Mouse (Mus musculus) ovary, postnatal 14 days (tissue): Measurements from ENCODE around the gene Plpp3.
A peak's percentile ranks its signal among the peaks of the same experiment; 100 is the strongest.

Experiments used
- DNase-seq: peaks from one replicate; pipeline ENCODE4 v3.0.0; 2022; ENCODE audit warnings: low spot score

Gene Plpp3

DNA sequence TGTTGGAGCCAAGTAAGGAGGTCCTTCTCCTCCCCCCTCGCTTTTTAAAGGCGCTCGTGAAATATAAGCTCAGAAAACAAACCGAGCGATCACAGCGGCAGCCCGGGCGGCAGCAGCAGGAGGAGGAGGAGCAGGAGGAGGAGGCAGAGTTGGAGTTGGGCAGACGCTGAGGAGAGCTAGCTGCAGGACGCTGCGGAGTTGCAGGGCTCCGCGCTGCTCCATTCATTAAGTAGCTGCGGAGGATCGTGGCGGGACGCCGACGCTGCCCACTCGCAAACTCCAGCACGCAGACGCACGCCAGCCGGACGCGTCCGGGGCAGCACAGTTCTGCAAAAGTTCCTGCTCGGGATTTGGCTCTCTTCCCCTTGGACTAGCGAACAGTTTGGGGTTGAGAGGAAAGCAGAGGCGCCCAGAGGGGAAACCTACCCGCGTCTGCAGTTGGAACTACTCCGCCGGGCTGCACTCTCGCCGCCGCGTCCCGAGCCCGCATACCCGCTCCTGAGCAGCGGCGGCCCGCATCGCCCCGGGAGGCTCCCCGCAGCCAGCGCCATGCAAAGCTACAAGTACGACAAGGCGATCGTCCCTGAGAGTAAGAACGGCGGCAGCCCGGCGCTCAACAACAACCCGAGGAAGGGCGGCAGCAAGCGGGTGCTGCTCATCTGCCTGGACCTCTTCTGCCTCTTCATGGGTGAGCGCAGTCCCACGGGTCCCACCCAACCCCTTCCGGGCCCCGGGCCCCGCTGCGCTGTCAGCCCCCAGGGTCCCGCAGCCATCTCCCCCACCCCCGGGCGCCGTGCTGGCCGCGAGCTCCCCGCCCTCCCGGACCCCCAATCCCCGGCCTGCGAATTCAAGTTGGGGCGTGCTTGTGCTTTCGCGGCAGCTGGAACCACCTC is at the start of gene Plpp3:
Gene Plpp3 (plus strand): TSS at position 72 of the 893 bp plus-strand sequence.
- DNase-seq: peak; percentile 83

DNA sequence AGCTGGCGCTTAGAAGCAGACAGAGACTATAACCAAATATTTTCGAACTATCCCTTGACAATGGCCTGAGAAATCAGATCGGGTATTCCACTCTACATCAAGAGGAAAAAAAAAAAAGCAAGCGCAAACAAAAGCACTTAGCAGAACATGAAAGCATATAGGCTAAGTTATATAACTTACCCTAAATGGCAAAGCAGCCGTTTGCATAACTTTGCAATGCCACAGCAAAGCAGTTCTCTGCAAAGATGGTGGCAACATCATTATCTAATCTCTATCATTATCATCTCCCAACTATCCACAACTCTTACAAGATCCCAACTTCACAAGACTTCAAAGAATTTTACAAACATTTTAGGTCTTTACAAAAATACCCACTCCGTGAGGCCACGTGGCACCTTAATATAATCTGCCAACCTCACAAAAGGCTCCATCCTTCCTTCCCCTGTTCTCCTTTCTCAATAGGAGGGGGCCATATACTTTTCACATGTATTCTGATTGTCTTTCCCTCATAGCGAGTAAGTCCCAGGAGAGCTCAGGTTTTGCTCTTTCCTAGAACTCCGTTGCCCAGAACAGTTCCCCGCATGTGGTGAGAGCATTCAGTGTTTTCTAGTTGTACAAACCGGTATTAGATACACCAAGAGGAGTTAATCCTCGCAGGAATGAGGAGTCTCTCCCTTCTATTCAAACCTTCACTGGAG is 49.1 kb upstream of the Plpp3 start:
- no peak for DNase-seq

DNA sequence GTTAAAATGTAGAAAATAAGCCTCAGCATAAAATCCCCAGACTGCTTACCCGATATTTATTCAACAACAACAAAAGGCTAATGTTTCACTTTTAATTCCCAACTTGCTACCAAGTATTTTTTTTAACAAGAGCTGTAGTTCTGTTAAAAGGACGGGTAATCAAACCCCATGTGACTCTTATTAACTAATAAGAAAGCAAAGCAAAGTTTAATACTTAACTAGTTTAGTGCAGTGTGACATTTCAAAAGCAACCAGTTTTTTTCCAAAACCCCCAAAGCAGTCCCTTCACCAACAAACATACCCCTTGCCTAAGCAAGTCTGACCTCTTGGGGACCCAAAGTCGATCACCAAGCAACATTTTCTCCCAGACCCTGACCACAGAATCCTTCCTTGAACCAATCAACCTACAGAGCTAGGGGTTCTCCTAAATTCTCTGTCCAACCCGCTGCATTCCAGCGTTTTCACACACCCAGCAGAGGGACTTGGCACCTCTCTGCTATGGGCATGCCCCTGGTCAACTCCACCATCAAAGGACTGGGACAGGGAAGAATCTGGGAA is 48.4 kb upstream of the Plpp3 start:
- no peak for DNase-seq

DNA sequence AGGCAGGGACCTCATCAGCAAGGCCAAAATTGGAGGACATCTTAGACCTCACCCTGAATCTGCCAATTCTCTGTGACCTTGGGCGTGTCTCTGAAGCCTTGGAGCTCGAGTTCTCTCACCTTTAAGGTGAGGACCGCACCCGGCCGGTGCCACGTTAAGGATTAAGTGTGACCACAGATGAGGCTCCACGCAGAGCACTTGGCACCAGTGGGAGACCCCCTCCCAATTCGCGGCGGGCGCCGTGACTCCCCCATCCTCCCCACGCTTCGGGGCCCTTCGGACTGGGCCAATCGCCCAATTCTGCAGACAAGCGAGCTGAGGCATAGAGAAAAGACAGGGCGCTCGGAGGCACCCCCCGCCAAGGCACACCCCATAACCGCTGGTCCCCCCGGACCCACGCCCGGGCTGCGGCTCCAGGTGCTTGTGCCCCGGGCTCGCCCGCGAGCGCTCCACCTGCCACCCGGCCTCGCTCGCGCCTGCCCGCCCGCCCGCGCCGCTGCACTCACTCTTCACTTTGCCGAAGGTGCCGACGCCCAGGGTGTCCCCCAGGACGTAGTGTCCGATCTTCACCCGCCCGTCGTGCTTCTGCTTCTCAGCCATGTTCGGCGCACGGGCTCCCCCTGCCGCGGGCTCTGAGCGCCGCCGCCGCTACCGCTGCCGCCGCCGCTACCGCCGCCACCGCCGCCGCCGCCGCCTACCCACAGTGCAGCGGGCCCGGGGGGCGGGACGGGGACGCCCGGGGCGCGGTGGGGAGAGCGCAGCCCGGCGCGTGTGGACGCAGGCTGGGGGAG is 47.8 kb upstream of the Plpp3 start, which contains the start of gene Prkaa2:
Gene Prkaa2 (minus strand): TSS at position 692 of the 791 bp plus-strand sequence.
- DNase-seq: peak; percentile 64

DNA sequence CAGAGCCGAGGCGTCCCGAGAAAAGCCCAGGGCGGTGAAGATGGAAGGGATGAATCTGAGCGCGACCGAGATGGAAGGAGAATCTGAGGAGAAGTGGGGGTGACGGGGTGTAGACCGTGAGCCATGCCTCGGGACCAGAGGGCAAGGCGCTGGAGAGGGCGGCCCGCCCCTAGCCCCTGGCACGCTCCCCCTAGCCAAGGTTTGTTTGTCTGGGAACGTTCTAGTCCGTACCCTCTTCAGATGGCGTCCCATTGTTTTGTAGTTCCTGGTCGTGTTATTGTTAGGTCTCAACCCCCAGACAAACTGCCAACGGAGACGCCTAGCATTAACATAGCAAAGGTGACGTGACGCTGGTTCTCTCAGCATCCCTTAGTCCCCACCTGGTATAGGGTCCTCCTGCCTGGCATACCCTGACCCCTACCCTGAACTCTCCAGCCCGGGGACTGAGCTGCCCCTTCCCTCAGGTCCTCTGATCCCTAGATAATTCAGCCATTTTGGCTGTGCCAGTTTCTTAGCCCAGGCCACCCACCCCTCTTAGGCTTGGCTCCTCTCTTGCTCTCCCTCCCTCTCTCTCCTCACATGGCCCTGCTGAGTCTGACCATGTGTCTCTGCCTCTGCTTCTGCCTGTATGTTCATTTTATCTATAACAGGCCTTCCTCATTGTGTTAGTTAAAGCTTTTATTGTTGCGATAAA is 47.0 kb upstream of the Plpp3 start:
- DNase-seq: no peak

DNA sequence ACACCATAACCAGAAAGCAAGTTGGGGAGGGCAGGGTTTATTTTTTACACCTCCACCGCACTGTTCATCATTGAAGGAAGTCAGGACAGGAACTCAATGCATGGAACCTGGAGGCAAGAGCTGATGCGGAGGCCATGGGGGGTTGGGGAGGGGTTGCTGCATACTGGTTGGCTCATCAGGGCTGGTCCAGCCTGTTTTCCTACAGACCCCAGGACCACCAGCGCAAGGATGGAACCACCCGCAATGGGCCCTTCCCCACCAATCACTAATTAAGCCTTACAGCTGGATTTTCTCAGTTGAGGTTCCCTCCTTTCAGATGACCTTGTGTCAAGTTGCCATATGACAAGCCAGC is 46.5 kb upstream of the Plpp3 start:
- no peak for DNase-seq

DNA sequence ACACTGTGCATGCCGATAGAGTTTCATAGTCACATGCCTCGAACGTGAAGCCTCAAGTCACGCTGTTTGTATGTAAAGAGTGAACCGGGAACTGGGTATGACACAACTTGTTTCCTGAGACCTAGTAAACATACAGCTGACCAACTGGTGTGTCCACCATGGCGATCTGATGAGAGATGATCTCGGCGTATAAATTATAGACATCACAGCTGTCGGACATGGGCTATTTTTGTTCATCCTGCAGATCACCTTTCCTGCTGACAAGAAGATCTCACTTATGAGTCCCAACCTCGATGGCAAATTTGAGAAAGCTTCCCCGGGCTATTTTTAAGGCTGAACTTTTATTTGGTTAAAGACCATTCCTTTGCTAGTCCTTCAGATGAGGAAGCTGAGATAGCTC is 45.4 kb upstream of the Plpp3 start:
- no peak for DNase-seq

DNA sequence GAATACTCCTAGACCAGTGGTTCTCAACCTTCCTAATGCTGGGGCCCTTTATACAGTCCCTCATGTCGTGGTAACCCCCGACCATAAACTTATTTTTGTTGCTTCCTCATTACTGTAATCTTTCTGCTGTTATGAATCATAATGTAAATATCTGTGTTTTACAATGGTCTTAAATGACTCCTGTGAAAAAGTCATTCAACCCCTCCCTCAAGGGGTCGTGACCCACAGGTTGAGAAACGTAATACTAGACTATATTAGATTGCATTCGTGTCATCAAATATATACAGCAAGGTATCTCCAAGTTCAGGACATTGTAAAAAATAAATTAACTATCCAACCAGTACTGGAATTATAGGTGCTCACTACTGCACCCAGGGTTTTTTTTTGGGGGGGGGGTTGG is 44.1 kb upstream of the Plpp3 start:
- DNase-seq: no peak

DNA sequence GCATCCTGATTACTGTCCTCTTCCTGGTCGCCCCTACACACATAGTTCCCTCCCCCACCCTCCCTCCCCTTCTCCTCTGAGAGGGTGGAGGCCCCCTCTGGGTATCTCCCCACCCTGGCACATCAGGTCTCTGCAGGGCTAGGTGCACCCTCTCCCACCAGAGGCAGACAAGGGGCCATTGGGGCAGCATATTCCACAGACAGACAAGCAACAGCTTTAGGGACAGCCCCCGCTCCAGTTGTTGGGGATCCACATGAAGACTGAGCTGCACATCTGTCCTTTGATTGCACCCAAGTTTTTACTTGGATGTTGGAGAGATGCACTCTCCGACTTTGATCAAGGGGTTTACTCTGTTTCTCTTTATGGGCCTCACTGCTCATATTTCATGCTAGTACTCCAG is 43.7 kb upstream of the Plpp3 start:
- no peak for DNase-seq

DNA sequence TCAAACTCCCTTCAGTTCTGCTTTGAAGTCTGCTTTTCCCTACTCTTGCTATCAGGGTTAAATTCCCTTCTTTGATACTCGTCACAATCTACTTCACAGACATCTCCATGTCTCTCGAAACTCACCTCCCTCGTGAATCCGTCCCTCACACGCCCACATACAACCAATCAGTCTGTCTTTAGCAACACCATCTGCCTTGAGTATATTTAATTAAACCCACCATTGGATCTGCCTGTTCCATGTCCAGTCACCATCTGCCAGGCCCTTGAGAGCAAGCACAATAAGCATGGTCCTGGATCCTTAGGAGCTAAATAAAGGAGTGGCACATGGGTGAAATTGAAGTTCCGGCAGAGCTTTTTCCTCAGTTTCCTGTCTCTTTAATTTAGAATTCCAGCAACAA is 36.1 kb upstream of the Plpp3 start:
- no peak for DNase-seq

DNA sequence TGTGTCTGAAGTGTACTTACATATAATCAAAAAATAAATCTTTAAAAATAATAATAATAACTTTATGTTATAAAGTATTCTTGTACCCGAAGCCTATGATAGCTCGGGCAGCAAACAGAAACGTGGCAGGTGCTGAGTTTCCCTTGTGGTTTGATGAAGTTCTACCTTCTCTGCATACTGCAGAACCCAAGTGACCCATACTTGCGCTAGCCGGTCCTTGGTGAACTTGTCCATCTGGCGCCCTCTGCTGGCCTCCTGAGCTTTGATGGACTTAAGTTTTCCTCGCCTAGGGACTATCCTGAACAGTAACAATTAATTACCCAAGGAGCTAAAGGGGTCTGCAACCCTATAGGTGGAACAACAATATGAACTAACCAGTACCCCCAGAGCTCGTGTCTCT is 34.7 kb upstream of the Plpp3 start:
- DNase-seq: peak; percentile 58

DNA sequence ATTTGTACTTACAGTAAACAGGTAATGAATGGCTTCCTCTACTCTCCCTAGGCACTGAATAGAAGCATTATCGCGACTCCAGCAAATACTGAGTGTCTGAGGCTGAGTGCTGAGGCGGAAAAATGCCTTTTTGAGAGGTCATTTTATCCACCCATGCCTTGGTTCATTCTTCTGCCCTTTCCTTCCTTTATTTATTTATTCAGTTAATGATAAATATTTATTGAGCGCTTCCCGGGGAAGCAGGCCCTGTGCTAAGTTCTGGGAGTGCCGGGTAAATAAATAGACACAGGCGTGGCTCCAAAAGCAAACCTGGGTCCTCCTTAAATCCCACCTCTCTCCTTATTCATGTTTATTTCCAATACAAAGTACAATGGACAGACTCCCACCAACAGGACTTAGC is 27.9 kb upstream of the Plpp3 start:
- no peak for DNase-seq

DNA sequence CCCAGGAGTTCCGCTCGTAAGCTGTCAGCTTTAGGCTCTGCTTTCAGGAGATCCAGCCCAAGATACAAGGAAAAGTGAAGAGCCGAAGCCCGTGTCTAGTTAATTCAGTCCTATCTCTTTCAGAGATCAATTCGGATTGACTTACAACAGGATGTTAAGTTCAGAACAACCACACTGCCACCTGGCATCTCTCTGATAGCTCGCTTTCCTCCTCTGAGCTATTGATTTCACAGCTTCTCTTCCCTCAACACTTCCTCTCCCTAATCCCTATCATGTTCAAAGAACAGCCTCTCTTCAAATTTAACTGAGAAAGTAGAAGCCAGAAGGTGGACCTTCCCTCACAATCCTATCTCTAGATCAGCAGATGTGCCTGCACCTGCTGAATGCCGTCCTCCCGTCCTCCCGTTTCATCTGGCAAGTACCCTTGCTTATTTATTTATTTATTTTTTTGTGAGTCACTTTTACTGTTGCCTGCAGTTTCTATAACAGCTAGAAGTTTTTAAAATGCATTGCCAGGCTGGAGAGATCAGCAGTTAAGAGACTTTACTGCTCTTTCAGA is 25.3 kb upstream of the Plpp3 start:
- DNase-seq: no peak

DNA sequence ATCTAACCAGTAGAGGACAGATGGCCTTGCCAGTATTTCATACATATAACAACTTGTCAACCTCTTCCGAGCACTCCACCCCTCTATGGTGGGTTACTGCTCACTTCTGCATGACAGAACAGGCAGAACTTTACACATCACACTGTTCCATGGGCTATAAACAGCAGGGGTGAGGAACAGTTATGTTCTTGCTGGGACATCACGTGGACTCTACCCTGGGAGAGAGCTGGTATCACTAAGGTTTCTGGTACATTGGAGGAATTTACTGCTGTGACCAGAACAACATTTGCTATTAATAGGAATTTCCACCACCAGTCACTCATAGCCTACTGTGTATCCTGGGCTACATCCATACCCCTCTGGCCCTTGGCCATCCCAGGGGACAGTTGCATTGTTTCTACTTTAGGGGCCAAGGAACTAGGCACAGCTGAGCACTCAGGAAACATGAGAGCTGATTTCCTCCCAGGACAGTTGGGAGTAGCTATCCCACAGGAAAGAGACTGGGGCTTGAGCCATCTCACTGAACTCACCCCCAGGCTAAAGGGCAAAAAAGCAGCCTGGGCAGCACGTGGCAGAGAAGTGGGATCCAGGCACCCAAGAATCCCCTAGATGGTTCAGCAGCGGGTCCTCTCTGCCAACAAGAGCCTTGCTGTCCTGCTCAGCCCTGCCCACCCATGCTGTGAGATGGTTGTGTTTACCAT is 23.6 kb upstream of the Plpp3 start:
- DNase-seq: no peak

DNA sequence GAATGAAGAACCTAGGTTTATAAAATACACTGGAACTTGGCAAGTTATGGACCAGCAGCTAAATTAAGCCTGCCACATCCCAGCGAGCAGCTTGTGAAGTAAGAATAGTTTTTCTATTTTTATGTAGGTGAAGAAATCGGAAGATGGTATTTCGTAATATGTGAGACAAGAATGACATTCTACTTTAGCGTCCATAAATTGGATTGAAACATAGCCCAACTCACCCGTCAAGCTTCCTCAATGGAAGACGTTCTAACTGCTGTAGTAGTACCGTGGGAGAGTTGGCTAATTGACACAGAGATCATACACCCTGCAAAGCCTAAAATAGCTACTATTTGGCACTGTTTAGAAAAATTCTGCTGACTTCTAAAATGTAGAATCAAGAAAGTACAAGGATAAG is 7.7 kb upstream of the Plpp3 start:
- DNase-seq: no peak

DNA sequence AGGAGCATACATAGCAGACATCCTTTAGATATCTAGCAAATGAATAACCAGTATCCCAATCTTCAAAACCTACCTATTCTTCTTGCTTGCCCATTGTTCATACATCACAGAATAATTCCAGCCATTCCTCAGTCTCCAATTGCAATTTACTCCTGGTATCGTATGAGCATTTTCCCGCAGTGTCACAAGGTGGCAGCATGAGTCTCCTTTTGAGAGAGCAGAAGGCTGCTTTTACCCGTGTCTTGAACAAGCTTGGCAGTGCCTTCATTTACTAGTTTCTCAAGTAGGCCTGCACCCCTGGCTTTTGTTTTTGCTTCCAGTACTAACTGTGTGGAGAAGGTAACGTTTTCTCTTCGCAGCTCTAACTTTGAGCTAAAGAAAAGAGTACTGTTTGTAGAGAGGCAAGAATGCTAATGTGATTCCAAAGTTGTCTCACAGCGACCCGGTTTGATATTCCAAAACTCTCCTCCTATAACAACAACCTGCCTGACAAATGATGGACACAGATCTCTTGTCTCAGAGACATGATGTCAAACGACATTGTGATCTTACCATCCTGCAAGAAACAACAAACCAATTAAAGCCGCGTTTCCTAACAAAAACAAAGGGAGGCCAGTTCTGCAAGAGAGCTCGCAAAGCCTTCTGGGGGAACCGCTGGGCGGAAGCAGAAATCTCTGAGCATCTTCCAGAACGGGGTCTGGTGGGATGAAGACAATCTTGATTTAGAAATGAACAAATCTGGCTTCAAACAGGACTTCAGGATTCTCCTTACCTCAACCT is 5.0 kb upstream of the Plpp3 start:
- DNase-seq: peak; percentile 61

DNA sequence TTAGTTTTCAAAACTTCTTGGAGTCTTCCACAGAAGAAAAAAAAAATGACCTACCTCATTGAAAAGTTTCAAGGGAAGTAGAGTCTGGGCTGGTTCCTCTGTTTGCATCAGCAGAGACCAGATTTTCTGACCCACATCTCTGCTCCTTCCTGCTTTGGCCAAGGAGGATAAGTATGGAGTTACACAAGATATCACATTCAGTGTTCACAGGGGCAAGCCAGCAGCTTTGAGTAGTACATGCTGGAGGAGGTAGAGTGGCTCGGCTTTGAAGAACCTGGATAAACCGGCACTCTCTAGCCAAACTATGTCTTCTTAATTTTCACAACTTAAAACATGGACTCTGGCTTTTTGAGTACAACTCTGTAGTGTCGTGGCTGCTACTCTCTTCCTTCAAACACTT is 3.9 kb upstream of the Plpp3 start:
- no peak for DNase-seq

DNA sequence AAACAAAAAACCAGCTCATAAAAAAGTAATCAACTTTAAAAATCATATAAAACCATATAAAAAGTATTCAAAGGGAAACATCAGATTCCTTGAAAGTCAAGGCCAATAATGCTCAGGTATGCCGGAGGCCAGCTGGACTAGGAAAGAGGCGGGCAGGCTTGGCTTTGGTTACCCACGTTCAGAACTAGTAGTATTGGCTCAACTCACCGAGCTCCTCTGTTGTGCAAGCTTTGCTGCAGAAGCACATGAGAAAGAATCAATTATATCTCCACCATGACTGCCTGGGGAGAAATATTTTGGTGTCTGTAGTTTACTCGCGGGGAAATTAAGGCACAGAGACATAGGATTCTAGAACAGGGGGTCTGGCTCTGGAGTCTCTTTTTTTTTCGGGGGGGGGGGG is 866 bp upstream of the Plpp3 start:
- DNase-seq: no peak

DNA sequence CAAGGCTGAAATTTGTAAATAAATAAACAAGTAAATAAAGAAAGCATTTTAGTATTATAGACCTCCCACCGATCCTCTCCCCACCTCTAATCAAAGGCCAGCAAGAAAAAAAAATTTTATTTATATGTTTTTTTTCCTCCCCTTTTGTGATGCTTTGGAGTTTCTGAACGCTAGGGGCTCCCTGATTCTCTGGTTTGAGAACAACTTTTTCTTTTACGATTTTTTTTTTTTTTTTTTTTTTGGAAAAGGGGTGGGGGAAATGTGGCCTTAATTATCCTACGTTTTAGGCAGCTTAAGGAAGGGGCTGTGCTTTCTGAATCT is 232 bp upstream of the Plpp3 start:
- no peak for DNase-seq

DNA sequence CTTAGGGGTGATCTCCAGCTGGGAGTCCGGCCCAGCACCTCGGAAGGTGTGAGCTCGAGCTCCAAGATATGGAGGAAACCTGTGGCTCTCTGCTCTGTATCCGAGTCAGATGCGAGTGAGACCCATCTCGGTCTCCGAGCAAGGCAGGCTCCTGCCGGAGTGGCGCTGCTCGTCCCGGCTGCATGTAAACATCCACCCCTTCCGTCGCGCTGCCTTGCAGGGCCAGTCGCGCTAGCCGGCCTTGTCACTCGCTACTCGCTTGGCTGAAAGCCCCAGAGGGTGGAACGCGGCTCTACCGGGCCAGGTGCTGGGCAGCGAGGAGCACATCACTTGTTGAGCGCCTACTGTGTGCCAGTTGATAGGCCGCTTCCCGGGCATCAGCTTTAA is 1.0 kb downstream of the Plpp3 start:
- DNase-seq: peak; percentile 51
